Mouse (Mus musculus) left cerebral cortex, adult 6 months (tissue): ENCODE measurements around the gene Gm10491. TPM values are rescaled to one million over a fixed set of nuclear protein-coding genes. Genes with fewer than 3 reads are reported as not detected.

ENCODE experiments used
- long read RNA-seq, 2 experiments: library from polyadenylated mRNA; unstranded; transcript quantifications; one replicate each; pipeline ENCODE4 v2.0.0; 2019 to 2020
- polyA plus RNA-seq: library from polyadenylated mRNA; unstranded; fragments of <200 nt; fragmentation: Nextera tagmentation; gene quantifications from 2 replicates; pipeline ENCODE4 v1.2.3, GENCODE M21; 2021

Gene Gm10491
- polyA plus RNA-seq: not detected in 2 replicates
- long read RNA-seq, experiment 1: 0 reads
- long read RNA-seq, experiment 2: 0 reads

GRCm38 (mm10) chrX:7907735-7908134 lies at the start of gene Gm10491:
TSS of gene Gm10491 (minus strand) at chrX:7907835.

GRCm38 (mm10) chrX:7947108-7947899 lies 39.7 kb upstream of the Gm10491 start, which contains the start of gene Hdac6:
TSS of gene Hdac6 (minus strand) at chrX:7947889.

GRCm38 (mm10) chrX:7928270-7928790 lies 20.7 kb upstream of the Gm10491 start, which contains the start of gene Eras:
TSS of gene Eras (minus strand) at chrX:7928607.

GRCm38 (mm10) chrX:7919601-7920383 lies 12.2 kb upstream of the Gm10491 start, which contains the start of gene Pcsk1n:
TSS of gene Pcsk1n (plus strand) at chrX:7919822.

DNA sequence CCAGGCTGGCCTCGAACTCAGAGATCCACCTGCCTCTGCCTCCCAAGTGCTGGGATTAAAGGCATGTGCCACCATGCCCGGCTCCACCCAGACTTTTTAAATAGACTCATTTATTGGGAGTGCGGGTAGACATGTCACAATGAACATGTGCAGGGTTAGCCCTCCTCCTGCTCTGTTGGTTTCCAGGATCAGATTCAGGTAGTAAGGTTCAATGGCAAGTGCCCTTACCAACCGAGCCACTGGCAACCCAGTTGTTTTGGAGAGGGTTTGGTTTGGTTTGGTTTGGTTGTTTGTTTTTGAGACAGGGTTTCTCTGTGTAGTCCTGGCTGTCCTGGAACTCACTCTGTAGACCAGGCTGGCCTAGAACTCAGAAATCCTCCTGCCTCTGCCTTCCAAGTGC lies 1.6 kb upstream of the Gm10491 start, which contains the start of gene Gm10490:
Gene Gm10490, plus strand, starts transcription at position 301 of the 400 bp plus-strand sequence.

DNA sequence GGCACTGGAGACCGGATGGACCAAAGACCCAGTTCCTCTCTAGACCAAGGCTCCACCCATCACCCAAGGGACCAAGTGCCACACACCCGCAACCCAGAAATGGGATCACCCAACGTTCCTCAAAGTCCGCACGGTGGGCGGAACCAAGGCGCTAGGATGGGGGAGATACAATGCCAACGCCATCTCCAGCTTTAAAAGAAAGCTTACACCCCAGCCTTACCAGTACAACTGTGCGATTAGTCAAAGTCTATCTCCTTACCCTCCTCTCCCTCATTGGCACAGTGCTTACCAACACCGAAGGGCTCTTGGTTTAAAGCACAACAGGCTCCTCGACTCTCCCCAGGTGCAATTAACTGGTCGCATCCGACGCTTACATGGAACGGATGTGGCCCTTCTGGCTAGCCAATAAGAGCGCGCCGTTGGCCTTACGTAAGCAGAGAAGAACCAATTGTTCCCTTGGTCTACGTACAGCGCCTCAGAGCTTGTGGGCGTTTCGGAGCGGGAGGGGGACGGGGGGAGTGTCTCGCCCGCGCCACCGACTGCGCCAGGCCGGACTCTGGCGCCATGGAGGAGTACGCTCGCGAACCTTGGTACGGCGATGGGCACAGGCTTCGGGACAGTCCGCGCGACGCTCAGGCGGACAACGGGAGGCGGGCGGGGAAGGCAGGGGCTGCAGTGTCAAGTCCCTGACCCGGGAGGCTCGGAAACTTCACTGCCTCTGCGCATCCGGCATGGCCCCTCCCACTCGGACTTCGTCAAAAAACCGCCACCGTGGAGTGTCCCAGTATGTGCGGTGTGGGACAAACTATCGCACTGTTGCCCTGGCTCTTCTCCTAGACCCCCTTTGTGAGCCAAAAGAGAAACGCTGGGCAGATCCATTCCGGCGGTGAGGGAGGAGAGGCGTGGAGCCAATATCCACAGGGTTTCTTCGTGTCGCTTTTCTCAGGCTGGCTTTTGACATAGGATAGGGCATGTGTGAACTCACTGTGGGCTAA lies 8.5 kb downstream of the Gm10491 start, which contains the start of the genes Pqbp1 and Timm17b:
Gene Pqbp1, minus strand, starts transcription at position 390 of the 995 bp plus-strand sequence.
Gene Timm17b, plus strand, starts transcription at position 478 of the 995 bp plus-strand sequence.

GRCm38 (mm10) chrX:7883841-7884567 lies 23.6 kb downstream of the Gm10491 start, which contains the start of gene Slc35a2:
TSS of gene Slc35a2 (plus strand) at chrX:7884028.

GRCm38 (mm10) chrX:7878007-7878419 lies 29.6 kb downstream of the Gm10491 start, which contains the start of gene Pim2:
TSS of gene Pim2 (plus strand) at chrX:7878262.

Other genes with a start within 250 kb of the Gm10491 start
- 12.5 and 19.4 TPM in 2 replicates for gene Plp2, start 236.4 kb downstream of the Gm10491 start, polyA plus RNA-seq
- gene Magix, start 226.6 kb downstream of the Gm10491 start, polyA plus RNA-seq: 0.20 and 0.41 TPM in 2 replicates
- gene Gpkow, start 210.7 kb downstream of the Gm10491 start, polyA plus RNA-seq: 14.0 and 20.9 TPM in 2 replicates
- gene Wdr45, start 193.5 kb downstream of the Gm10491 start, polyA plus RNA-seq: 16.0 and 48.4 TPM in 2 replicates
- 0.53 TPM in 1 of 2 replicates, not detected in the other for gene Gm45208, start 185.6 kb downstream of the Gm10491 start, polyA plus RNA-seq
- gene Praf2, start 179.4 kb downstream of the Gm10491 start, polyA plus RNA-seq: 110 and 132 TPM in 2 replicates
- 7.5 and 8.8 TPM in 2 replicates for gene Ccdc120, start 156.9 kb downstream of the Gm10491 start, polyA plus RNA-seq
- gene Tfe3, start 145.3 kb downstream of the Gm10491 start, polyA plus RNA-seq: 7.3 and 12.4 TPM in 2 replicates
- gene Gripap1, start 118.1 kb downstream of the Gm10491 start, polyA plus RNA-seq: 35.3 and 40.6 TPM in 2 replicates
- 3.7 and 5.4 TPM in 2 replicates for gene Kcnd1, start 85.5 kb downstream of the Gm10491 start, polyA plus RNA-seq
- gene Otud5, start 66.5 kb downstream of the Gm10491 start, polyA plus RNA-seq: 6.5 and 37.5 TPM in 2 replicates
- gene Pim2, start 29.6 kb downstream of the Gm10491 start, polyA plus RNA-seq: 34.2 and 39.8 TPM in 2 replicates
- gene Slc35a2, start 23.8 kb downstream of the Gm10491 start, polyA plus RNA-seq: 17.0 and 19.7 TPM in 2 replicates
- 64.3 and 77.7 TPM in 2 replicates for gene Pqbp1, start 8.6 kb downstream of the Gm10491 start, polyA plus RNA-seq
- gene Timm17b, start 8.5 kb downstream of the Gm10491 start, polyA plus RNA-seq: 52.7 and 64.9 TPM in 2 replicates
- gene Gm10490, start 1.7 kb upstream of the Gm10491 start, polyA plus RNA-seq: not detected in 2 replicates
- 460 and 1,161 TPM in 2 replicates for gene Pcsk1n, start 12.0 kb upstream of the Gm10491 start, polyA plus RNA-seq
- gene Eras, start 20.8 kb upstream of the Gm10491 start, polyA plus RNA-seq: not detected in 2 replicates
- gene Hdac6, start 40.1 kb upstream of the Gm10491 start, polyA plus RNA-seq: 9.2 and 9.8 TPM in 2 replicates
- gene Gata1, start 70.2 kb upstream of the Gm10491 start, polyA plus RNA-seq: not detected in 2 replicates
- gene Glod5, start 110.7 kb upstream of the Gm10491 start, polyA plus RNA-seq: 0.33 TPM in 1 of 2 replicates, not detected in the other
- gene Suv39h1, start 166.9 kb upstream of the Gm10491 start, polyA plus RNA-seq: 7.6 and 9.3 TPM in 2 replicates
- 0.25 and 0.46 TPM in 2 replicates for gene Was, start 182.7 kb upstream of the Gm10491 start, polyA plus RNA-seq
- gene Wdr13, start 225.1 kb upstream of the Gm10491 start, polyA plus RNA-seq: 17.2 and 22.4 TPM in 2 replicates
- 160 and 174 TPM in 2 replicates for gene Rbm3, start 238.0 kb upstream of the Gm10491 start, polyA plus RNA-seq